Mouse (Mus musculus) embryo, embryonic 11.5 days (tissue): ENCODE data around the gene Cchcr1.
A peak's percentile ranks its signal among the peaks of the same experiment; 100 is the strongest.
"Not testable (repeated sequence)": the region's sequence is repeated elsewhere in the genome, so short reads cannot be mapped to it uniquely, and the experiment has no call there.

Experiments
- DNase-seq: peaks from one replicate; pipeline ENCODE4 v3.0.0-alpha.2; 2012; ENCODE audit warnings: low read depth, low spot score

The Cchcr1 gene

GRCm38 (mm10) chr17:35516652-35517500 lies at the start of gene Cchcr1, which contains the start of gene Tcf19:
TSS of gene Cchcr1 (plus strand) at chr17:35517100.
TSS of gene Tcf19 (minus strand) at chr17:35516824.
- peak; percentile 97 for DNase-seq

- not testable (repeated sequence) for DNase-seq
These were observed 48.0 kb upstream of the Cchcr1 start for GRCm38 (mm10) chr17:35468936-35469335.

GRCm38 (mm10) chr17:35469842-35470751 lies 46.8 kb upstream of the Cchcr1 start, which contains the start of gene H2-Q10:
TSS of gene H2-Q10 (plus strand) at chr17:35470089.
- no peak for DNase-seq

- DNase-seq = peak; percentile 45
These were observed 32.8 kb upstream of the Cchcr1 start for GRCm38 (mm10) chr17:35484066-35484465.

- DNase-seq = no peak
These were observed 31.2 kb upstream of the Cchcr1 start for GRCm38 (mm10) chr17:35485702-35486101.

- DNase-seq = no peak
These were observed 30.2 kb upstream of the Cchcr1 start for GRCm38 (mm10) chr17:35486726-35487125.

GRCm38 (mm10) chr17:35488041-35488440 lies 28.9 kb upstream of the Cchcr1 start:
- no peak for DNase-seq

GRCm38 (mm10) chr17:35490320-35490719 lies 26.6 kb upstream of the Cchcr1 start:
- no peak for DNase-seq

GRCm38 (mm10) chr17:35497124-35497523 lies 19.8 kb upstream of the Cchcr1 start:
- no peak for DNase-seq

GRCm38 (mm10) chr17:35502226-35502625 lies 14.7 kb upstream of the Cchcr1 start:
- DNase-seq = no peak

- no peak for DNase-seq
These were observed 14.1 kb upstream of the Cchcr1 start for GRCm38 (mm10) chr17:35502762-35503161.

- DNase-seq = no peak
These were observed 13.1 kb upstream of the Cchcr1 start for GRCm38 (mm10) chr17:35503849-35504248.

- no peak for DNase-seq
These were observed 12.0 kb upstream of the Cchcr1 start for GRCm38 (mm10) chr17:35504628-35505481.

- DNase-seq = no peak
These were observed 11.1 kb upstream of the Cchcr1 start, which contains the start of gene Pou5f1 for GRCm38 (mm10) chr17:35505776-35506175. TSS of gene Pou5f1 (plus strand) at chr17:35506018.

GRCm38 (mm10) chr17:35506881-35507280 lies 10.0 kb upstream of the Cchcr1 start:
- DNase-seq = no peak

GRCm38 (mm10) chr17:35507556-35508260 lies 9.2 kb upstream of the Cchcr1 start:
- no peak for DNase-seq

GRCm38 (mm10) chr17:35508279-35508678 lies 8.6 kb upstream of the Cchcr1 start:
- DNase-seq = not testable (repeated sequence)

GRCm38 (mm10) chr17:35509284-35509683 lies 7.6 kb upstream of the Cchcr1 start:
- peak; percentile 14 for DNase-seq

GRCm38 (mm10) chr17:35512916-35513626 lies 3.8 kb upstream of the Cchcr1 start:
- DNase-seq = no peak

- DNase-seq = peak; percentile 54
These were observed 3.0 kb upstream of the Cchcr1 start for GRCm38 (mm10) chr17:35513886-35514285.
